Mouse (Mus musculus) thymus, adult 2 months (tissue): ENCODE data around the gene Pmepa1.

Source experiments
- CTCF ChIP-seq: fragments of 200-500 bp; IDR thresholded peaks from 2 replicates; pipeline ENCODE4 v1.5.1; 2012; ENCODE audit warnings: mild to moderate bottlenecking, control low read depth, low read length, moderate library complexity, borderline replicate concordance; ENCODE audit not compliant: control insufficient read depth, poor library complexity, insufficient read depth; ENCODE audit errors: extremely low read depth
- POLR2A ChIP-seq: fragments of 200-500 bp; IDR thresholded peaks from 2 replicates; pipeline ENCODE4 v1.6.1; 2012; ENCODE audit warnings: mild to moderate bottlenecking, low read length, control low read depth, moderate library complexity; ENCODE audit not compliant: control insufficient read depth, poor library complexity, insufficient read depth; ENCODE audit errors: extremely low read depth

GRCm38 (mm10) chr2:173285816-173286538 lies 9.6 kb upstream of the Pmepa1 start:
- TF ChIP-seq CTCF: no peak
- no peak for TF ChIP-seq POLR2A
